Mouse (Mus musculus): ENCODE data around the gene Gas2l2.
A peak's percentile ranks its signal among the peaks of the same experiment; 100 is the strongest.

Gene Gas2l2

DNA sequence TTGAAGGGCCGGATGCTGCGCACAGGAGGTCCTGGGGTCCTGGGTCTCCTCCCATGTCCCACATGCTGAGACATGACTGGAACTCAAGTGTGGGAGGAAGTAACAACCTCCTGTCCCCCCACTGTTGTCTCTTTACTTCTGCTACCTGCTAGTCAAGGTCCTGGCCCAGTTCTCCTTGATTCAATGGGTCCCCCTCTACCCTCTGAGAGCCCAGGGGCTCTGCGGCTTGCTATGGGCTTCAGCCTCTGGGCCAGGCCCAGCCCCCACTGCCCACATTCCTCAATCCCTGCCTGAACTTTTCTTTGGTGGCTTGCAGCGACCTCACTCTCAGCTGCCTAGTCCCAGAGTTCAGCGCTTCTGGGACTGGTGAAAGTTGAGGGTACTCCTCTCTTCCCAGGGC, at the start of gene Gas2l2:
TSS of gene Gas2l2 (minus strand) at position 101 of the 400 bp plus-strand sequence.
- DNase-seq (ENCODE audit: extremely low read depth, insufficient read length, low spot score): no peak

DNA sequence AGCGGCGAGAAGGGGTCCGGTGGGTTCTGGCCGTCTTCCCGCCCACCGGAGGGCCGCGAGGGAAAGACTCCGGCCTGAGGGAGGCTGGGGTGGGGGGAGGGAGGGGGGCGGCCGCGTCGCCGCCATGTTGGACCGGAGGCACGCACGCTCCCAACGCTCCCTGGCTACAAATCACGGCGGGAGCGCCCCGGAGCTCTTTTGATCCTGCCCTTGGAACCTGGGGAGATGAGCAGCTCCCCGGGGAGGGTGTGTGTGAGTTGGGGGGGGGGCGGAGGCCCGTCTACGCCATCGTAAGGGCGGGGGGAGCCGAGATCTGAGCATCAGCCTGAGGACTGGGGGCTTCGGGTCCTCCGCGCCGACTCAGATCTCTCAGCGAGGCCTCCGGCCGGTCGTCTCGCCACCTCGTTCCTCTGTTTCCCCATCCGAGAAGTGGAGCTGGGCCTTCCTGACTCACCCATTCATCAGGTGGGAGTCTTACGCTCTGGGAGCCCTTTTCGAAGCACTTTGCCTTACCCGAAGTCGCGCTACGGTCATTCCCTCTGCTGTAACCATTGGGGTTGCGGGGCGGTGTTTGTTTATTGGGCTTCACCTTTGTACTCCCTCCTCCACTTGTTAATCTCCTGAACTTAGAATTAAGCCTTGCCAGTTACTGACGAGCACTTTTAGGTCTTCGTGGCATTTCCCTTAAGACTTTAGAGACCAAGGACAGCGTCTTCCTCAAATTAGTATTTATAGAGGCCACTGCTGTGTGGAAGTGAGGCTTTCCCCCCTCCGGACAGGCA, 44.2 kb upstream of the Gas2l2 start:
- DNase-seq (ENCODE audit: extremely low read depth, insufficient read length, low spot score): no peak

DNA sequence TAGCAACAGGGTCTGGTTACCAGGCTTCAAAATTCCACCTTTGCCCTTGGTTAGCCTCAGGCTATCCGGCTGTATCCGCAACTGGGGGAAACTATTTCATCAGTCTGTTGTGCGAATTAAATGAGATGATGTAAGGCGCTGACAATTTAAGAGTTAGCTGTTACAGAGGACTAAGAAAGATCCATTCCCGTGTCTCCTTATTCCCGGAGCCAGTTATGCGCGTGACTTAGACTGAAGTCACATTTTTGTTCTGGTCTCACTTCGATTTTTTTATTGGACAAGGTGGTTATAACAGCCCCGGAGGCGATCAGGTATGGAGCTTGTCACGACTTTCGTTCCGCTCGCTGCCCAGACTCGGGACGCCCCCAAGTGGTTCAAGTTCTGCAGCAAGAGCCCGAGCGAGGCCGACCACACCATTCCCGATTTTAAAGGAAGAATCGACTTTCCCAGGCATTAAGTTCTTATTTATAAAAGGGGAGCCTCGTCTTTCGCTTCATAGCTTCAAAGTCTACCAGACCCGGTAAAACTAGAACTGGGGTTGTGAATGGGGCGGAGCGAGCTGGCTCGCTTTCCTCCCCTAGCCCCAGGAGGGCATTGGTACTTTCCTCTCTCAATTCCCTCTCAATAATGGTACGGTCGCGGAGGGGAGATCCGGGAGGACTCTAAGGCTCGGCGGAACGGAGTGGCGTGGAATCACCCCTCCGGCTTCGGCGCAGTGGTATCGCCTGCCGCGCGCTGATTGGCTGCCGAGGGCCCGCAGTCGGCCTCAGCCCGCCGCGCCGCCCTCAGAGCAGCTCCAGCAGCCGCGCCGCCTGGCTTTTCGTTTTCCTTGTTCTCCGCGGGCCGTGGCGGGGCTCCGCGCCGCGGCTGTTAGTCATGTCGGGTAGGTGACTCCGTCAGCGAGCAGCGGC, 43.3 kb upstream of the Gas2l2 start, which contains the start of gene Taf15:
TSS of gene Taf15 (plus strand) at position 763 of the 911 bp plus-strand sequence.
- DNase-seq (ENCODE audit: extremely low read depth, insufficient read length, low spot score): peak; percentile 99

DNA sequence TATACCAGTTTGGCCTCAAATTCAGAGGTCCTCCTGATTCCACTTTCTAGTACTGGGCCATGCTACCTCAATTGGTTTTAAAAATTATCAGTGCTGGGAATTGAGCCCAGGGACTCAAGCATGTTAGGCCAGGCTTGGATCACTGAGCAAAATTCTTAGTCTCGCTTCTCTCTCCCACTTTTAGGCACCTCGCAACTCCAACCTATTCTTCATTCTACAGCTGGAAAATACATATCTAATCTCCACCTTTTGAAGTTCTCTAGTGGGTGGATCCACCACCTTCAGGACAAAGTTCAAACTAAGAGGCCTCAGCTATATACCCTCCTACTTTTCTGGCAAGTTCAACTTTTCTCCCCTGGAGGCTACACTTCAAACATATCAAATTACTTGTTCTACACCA, 42.5 kb upstream of the Gas2l2 start:
- DNase-seq (ENCODE audit: extremely low read depth, insufficient read length, low spot score): no peak

DNA sequence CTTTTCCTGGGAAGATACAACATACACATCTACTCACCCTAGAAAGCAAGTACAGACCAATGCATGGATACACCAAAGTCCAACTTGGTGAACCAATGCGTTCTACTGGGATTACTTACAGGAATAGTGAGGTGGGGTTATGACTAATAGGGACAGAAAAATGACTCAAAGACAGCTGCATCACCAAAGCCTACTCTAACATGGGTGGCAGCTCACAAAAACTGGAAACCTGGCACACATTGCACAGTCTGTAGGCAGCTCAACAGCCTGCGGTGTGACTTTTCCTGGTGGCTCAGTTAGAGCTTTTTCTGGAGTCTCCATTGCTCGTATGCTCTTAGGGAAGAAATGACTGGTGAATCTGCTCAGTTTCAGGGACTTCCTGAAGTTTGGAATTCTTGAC, 39.5 kb upstream of the Gas2l2 start:
- DNase-seq (ENCODE audit: extremely low read depth, insufficient read length, low spot score): peak; percentile 40

DNA sequence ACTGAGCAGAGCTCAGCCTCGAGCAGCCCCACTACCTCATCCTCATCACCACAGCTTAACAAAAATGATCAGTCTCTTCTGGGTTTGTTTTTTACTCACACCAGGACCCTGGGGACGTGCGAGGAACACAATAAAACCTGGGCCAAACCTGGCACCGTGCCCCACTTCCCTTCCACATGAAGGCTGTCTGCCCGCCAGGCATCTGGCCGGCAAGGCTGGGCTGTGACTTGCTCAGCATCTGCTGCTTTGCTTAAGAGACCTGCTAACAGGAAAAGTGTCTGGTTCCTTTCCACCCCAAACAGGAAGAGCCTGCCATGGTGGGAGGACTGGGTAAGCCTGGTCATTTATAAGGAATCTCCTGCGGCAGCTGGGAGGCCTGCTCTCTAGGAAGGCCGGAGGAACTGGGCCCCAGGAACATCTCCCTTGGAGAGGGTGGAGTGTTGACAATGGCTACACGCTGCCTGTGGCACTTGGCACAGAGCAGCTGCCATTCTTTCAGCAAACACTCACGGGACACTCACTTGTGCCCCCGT, 37.9 kb upstream of the Gas2l2 start:
- DNase-seq (ENCODE audit: extremely low read depth, insufficient read length, low spot score): peak; percentile 82

DNA sequence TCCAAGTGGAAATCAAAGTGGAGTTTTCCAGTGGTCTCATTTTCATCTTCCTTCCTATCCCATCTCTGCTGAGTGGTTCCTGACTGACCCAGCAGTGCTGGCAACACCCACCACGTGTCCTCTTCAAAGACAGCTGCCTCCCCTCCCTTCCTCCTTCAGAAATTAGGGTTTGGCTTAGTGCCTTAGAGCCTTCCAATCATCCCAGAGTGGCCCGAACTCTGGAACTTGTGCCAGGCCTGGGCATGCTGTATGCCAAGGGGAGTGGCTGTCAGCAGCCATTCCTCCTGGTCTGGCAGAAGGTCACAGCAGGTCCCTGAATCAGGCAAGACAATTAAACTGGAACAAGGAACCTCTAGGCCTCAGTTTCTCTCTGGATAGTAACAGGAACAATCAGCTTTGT, 36.7 kb upstream of the Gas2l2 start:
- peak; percentile 69 for DNase-seq (ENCODE audit: extremely low read depth, insufficient read length, low spot score)

DNA sequence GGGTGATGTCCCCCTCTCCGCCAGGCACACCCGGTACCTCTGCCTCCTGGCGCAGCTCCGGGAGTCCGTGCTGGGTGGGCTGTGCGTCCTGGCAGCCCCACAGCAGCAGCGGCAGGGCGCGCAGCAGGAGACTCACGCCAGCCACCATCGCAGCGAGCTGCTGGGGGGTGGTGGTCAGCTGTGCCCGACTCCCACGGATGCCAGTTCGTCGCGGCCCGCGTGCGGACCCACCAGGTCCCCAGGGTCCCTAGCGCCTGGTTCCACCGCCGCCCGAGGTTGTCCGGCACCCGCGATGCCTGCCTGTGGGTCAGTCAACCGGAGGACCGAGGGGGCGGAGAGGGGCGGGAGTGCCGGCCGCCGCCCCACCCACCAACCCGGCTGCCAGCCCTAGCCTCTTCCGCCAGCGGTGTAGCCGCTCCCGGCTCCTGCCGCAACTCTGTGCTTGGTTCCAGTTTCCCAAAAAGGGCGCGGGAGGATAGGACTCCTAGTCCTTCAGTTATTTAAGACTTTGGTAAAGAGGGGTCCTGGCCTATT, 33.5 kb upstream of the Gas2l2 start, which contains the start of gene Mmp28:
TSS of gene Mmp28 (minus strand) at position 361 of the 534 bp plus-strand sequence.
- DNase-seq (ENCODE audit: extremely low read depth, insufficient read length, low spot score): peak; percentile 84

DNA sequence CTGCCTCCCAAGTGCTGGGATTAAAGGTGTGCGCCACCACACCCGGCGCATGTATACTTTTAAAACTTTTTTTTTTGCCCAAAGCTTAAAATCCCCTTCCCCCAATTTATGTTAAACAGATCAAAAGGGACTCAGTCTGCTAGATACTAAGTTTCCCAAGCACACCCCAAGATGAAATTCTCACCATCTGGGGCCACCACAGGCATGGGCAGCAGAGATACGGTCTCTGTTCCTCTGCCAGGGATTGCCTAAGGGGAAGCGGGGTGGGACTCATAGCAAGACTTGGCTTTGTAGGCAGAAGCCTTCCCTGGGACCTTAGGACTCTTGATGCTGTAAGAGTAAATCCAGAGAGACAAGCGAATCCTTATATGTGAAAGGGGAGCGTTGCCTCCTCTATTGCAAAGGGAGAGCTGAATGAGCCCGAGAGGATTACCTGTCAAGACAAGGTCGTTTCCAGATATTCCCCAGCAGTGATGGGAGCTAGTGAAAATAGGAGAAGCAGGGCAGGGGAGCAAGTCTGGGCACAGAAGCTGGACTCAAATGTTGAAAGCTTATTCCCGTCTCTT, 32.3 kb upstream of the Gas2l2 start:
- DNase-seq (ENCODE audit: extremely low read depth, insufficient read length, low spot score): no peak

DNA sequence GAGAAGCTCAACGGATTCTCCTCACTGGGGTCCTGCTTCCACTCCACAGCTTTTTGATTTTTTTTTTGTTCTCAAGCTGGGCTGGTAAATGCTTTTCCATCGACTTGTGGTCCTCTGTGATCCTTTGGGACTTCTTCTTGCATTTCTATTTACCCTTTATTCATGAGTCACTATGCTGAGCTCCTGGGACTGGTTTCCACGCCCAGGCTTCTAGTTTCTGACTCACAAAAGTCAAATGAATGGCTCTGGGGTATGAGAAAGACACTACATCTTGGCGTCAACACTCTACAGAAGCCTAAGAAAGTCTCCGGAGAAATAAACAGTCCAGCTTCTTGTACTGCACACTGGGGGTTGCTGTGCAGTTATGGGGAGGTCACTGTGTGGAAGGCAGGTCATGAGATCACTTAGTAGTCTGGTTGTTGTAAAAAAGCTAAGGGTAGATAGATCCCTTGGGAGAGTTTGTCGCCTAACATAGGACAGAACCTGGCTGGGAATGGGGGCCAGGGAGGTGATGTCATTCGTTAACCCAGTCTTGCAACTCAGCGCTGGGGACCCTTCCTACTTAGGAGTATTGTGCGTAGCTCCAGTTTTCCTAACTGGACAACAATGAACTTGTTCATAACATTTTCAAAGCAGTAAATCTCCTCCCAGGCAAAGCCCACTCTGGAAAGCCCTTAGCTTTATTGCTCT, 28.8 kb upstream of the Gas2l2 start:
- peak; percentile 78 for DNase-seq (ENCODE audit: extremely low read depth, insufficient read length, low spot score)

DNA sequence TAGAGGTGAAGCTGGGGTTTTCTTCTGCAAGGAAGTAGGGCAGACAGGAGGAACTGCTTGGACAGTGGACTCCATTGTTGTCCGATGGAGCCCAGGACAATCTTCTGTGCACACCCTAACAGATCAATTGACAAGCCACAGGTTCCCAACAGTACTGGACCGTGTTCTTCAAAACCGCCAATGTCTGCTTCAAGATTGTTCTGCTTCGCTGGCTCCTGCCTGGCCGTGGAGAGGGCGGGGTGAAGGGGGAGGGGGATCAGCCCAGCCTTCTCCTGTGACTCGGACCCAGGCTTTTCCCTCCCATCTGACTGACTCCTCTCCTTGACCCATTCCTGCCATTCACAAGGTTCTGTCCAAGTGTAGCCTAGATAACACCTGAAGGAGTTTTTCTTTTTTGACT, 28.0 kb upstream of the Gas2l2 start:
- no peak for DNase-seq (ENCODE audit: extremely low read depth, insufficient read length, low spot score)

DNA sequence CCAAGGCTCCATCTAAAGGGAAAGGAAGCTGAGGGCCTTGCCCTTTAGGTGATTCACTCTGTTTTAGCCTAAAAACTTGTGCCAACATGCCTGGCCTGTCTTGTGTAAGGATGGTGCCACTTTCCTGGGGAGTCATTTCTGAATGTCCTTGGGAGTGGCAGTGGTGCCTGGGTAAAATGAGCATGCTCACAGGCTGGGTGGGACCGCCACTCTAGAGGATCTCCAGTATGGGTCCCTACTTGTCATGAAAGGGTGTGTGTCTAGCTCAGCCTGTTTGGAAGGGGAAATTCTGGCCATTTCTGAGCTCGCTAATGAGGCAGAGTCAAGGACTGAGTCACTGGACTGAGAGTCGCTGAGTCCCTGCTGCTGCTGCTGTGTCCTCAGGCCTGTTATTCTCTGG, 26.4 kb upstream of the Gas2l2 start:
- peak; percentile 57 for DNase-seq (ENCODE audit: extremely low read depth, insufficient read length, low spot score)

DNA sequence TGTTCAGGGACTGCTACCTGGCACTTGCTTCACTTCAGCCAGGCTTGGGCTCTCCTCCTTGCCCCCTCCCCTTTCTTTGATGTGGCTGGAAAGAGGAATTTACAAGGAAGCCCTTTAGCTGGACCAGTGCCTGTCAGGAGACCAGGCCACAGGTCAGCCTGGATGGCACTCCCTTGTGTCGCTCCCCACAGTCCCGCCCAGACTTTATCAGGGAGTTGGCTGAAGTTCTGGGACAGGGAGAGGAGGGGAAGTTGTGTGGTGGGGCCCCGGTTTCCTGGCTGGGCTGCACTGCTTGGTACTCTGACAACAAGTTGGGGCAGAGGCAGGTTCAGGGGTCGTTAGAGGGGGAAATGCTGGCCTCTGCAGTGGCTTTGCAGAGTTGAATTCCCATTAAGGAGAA, 25.3 kb upstream of the Gas2l2 start:
- peak; percentile 44 for DNase-seq (ENCODE audit: extremely low read depth, insufficient read length, low spot score)

DNA sequence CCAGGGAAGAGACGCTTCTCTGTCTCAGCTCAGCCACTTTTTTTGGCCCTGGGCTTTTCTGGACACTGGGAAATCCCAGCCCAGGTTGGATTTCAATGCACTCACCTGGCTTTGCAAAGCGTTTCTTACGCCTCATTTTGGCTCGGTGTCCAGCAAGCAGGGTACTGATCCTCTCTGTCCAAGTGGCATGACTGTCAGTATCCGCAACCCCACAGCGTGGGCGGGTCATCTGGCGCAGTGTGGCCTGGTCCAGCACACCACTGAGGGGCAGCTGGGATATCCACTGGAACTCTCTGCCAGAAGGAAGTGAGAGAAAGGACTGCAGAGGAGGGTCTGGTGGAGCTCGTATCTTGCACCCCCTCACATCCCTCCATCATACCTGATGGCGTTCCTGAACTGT, 22.0 kb upstream of the Gas2l2 start:
- DNase-seq (ENCODE audit: extremely low read depth, insufficient read length, low spot score): no peak

DNA sequence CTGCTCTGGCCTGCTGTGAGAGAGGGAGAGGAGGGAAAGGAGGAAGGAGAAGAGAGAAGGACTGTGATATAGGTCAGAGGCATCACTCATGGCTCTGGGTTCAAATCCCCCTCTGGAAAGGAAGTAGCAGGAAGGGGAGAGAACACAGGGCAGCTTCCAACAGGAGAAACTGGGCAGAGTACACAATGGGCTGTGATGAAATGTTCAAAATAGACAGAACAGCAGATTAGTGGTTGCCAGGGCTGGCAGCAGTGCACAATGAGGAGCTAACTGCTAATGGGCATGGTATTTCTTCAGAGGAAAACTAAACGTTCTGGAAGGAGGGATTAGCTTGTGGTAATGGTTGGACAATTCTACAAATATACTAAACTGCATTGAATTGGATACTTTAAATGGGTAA, 21.3 kb upstream of the Gas2l2 start:
- no peak for DNase-seq (ENCODE audit: extremely low read depth, insufficient read length, low spot score)

DNA sequence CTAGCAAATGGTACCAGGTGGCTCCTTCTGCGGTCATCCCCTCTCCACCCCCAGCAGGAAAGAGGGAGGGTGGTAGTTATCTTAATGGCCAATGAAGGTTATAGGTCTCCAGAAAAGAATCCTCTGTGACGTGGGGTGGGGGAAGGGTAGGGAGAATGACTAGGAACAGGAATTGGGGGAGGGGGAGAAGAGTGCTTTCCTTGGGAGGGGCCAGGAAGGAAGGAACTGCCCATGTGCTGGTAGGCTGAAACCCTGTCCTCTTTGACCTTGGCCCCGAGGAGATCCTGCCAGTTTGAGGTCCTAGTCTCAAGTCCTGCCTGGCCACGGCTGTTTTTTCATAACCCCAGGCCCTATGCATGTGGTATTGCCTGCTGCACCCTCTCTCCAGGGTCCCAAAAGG, 20.0 kb upstream of the Gas2l2 start:
- DNase-seq (ENCODE audit: extremely low read depth, insufficient read length, low spot score): no peak

DNA sequence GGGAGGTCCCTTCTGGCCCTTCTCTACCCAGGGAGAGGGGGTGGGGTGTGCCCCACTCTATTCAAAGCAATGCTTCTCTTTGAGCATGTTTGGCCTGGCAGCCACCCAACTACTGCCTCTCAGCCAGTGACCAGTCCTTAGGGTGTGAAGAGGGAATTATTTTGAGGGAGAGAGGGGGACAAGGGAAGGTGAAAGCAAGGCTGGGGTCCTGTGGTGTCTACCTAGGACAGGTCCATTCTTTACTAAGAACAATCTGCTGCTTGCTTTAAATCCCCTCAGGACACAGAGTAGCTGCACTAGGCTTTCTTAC, 19.6 kb upstream of the Gas2l2 start:
- DNase-seq (ENCODE audit: extremely low read depth, insufficient read length, low spot score): no peak

DNA sequence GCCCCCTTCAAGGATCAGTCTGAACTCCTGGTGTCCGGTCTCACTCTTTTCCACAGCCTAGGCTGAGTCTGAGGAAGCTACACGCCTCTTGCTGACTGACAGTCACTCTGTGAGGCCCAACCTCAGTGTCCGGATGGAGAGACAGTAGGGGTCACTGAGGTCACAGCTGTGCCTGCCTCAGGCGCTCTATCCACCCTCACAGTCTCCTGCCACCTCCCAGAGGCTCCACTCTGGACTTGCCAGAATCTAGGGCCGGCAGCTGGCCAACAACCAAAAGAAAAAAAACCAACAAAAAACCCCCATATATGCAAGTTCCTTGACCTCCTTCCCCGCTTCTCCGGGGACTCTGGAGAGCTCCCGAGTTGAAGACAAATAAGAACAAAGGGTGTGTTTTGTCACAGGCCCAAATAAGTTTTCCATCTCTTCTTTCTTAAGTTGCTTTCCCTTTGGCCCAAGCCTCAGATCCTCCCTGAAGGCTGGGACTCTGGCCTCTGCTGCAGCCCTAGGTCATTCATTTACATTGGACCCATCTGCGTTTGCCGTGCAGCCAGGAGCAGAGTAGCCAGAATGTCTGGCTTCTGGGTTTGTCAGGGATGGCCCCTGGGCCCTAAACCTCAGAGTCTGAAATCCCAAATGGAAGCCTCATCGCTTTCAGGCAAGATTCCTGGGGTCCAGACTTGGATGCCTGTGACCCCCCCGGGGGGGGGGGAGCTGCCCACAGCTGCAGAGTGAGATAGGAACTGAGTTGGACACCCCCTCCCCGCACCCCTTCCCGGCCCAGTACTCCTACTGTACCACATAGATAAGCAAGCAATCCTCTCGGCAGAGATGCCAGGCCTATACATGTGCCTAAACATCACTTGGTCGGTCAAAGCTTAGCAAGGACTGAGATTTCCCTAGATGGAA, 19.0 kb upstream of the Gas2l2 start:
- no peak for DNase-seq (ENCODE audit: extremely low read depth, insufficient read length, low spot score)

DNA sequence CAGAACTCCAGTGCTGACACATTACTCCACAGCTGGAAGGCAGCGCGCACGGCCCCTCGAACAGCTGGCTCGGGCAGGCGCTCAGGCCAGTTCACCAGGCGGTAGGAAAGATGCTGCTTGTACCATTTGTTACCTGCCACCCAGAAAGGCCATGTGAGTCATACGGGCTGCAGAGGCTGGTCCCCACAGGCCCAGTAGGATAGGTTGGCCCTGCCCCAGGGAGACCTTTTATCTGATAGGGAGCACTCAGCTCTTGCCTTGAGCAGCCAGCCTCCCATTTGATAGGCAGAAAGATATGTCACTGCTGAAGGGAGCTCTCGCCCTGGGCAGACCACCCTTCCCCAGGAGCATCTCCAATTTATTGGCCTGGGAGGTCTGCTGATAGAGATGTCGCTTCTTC, 18.4 kb upstream of the Gas2l2 start:
- DNase-seq (ENCODE audit: extremely low read depth, insufficient read length, low spot score): no peak
